Mouse (Mus musculus) 3134 (cell line): ENCODE measurements at regions not wholly inside any gene's neighbourhood (a gene's known extent, or its start where the extent isn't known, plus 50 kb on each side); places are given as distances from the start of the nearest gene placed in this dataset.

Experiments
- DNase-seq: peaks from one replicate; pipeline ENCODE4 v3.0.0-alpha.2; 2011; ENCODE audit warnings: low spot score; ENCODE audit not compliant: insufficient read length; ENCODE audit errors: extremely low read depth

DNA sequence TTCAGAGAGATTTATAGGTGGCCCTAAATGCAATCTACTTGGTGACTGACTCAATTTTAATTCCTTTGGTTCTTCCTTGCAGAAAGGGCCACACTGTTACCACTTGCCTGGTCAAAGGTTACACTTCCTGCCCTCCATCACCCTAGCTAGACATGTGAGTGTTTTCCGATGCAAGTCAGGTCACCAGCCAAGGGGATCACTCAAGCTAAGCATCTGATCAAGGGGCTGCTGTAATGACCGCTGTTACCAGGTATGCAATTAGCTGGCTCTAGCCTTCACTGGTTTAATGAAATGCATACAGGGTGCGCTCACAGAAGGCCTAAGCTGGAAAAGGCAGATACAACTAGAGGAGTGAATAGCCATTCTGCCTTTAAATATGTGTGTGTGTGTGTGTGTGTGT is 105.1 kb downstream of the Mtx2 start:
- no peak for DNase-seq

GRCm38 (mm10) chr2:74933190-74933589 is 107.6 kb downstream of the Mtx2 start:
- DNase-seq: no peak

DNA sequence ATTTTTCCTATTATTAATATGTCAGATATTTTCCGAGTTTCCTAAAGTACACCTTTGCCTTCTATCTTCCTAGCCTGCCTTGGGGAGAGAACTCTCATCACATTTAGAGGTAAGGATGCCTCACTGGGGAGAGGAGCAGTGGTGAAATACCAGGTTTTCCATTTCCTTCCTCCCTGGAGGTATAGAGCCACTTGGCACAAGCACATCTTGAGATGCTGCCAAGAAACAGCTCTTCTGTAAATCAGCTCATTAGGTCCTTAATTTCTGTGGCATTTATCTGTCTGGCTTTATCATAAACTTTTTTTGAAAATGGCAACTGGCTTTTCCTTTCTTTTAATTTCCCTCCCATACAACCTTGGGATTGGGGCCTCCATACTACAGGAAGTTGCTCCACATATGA is 108.2 kb downstream of the Mtx2 start:
- DNase-seq: no peak

DNA sequence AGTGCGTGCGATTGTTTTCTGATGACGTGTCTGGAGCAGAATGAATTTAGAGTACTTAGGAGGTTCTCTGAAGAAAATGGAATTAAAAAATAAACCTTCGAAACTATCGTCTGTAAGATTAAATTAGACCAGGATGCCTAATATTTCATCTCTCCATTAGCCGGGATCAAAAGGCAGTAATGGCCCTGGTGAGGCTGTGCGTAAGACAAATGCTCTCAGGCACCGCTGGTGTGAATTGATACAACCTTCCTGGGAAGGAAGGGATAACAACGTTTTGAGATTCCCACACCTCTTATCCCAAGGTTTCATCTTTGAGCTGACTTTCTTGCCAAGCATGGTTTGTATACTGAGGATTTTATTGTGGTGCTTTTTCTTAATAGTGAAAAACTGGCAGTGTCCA is 113.1 kb downstream of the Mtx2 start:
- no peak for DNase-seq

DNA sequence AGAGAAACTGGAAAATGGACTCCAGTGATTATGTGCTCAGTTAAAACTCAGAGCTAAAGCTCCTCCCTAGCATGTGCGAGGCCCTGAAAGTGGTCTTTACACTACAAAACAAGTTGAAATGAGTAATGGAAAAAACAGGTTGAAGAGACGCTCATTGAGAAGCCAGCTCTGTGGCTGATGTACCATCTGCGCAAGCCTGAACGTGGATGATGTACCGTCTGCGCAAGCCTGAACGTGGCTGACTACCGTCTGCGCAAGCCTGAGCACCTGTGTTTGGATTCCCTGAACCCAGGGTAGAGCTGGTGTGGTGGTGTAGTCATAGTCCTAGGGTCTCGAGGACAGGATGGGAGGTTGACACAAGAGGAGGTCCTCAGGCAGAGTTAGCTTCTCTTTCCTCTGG is 116.4 kb downstream of the Mtx2 start:
- DNase-seq: no peak

DNA sequence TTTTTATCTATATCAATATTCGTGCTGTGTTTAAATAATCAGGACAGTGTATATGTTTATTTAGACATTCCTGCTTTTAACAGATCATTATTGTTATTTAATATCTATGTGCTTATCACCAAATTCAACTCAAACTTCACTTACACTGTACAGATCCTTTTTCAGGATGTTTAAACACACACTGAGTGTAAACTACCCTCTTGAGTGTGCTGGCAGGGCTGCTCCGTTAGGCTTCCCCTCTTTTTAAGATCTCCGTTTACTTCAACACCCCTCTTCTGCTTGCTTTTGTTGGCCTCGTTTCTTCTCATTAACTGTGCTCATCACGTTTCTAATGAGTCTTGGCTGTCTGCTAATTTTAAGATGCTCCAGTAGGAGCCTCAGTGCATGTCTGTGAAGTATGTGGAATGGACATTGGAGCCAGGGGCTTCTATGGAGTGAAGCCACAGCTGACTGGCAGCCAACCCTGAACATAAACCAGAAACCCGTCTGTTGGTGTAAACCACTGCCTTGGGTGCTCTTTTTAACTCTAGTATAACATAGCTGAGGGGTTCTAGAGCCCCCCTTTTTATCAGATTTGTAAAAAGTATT is 117.1 kb downstream of the Mtx2 start:
- no peak for DNase-seq

- no peak for DNase-seq
Observed at GRCm38 (mm10) chr2:74945185-74945749, 119.7 kb downstream of the Mtx2 start.

- no peak for DNase-seq
Observed at GRCm38 (mm10) chr2:74951401-74952260, 126.0 kb downstream of the Mtx2 start.

- no peak for DNase-seq
Observed at GRCm38 (mm10) chr2:74954101-74954500, 128.5 kb downstream of the Mtx2 start.

GRCm38 (mm10) chr2:74955281-74956128 is 129.9 kb downstream of the Mtx2 start:
- no peak for DNase-seq

DNA sequence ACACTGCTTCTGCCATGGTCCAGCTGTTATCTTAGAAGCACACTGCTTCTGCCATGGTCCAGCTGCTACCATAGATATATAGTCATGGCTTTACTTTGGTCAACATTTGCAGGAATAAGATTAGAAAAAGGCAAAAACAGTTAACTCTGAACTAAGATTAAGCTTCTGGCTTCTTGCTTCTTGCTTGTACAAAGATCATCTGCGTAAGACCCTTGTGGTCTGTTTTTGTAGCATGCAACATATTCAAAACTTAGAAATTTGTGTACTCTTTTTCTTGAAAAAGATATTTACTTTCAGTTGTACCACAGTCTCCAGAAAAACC is 130.5 kb downstream of the Mtx2 start:
- no peak for DNase-seq

DNA sequence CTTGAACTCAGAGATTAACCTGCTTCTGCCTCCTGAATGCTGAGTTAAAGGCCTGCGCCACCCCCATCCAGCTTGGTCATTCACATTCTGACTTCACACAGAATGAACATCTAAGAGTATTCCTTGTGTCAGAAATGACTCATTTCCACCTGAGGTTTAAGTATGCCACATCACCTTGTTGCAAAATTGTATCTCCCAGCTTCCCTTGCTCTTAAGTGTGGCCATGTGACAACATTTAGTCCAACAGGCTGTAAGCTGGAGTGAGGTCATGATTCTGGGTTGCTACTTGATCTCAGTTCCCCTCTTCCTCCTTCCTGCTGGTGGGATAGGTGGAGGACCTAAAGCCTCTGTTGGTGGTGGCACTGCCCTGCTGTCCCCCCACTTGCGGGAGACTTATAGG is 131.0 kb downstream of the Mtx2 start:
- DNase-seq: no peak

DNA sequence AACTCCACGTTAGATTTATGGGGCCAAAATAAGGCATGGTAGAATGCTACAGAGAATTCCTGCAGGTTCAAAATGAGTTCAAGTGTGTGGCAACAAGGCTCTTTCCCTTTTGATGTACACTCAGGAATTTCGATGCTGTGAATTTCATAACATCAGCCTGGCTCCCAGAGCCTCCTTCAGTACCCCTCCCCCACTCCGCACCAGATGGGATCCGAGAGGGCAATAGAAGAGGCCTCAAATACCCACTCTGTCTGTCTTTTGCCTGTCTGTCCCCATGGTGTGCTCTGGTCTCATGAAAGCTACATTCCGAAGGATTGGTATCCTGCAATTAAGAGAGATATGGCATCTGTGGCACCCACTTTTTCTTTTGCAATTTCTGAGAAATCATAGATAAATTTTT is 134.3 kb downstream of the Mtx2 start:
- no peak for DNase-seq

DNA sequence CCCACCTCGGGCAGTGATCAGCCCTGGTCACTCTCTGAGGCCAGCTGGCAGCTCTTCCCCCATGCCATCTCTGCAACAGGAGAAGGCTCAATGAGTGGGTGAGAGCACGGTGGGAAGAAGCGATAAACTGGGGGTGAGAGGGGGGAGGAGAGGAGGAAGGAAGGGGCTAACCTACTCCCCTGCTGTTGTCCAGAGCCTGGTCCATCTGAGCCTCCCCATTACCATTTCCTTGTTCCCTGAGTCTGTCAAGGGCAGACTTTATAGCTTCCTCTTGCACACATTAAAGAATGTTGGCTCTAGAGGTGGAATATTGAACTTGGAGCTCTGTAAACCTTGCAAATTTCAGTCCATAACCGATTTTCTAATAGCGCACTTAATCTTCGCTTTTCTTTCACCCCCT is 136.8 kb downstream of the Mtx2 start:
- no peak for DNase-seq

- DNase-seq: peak; percentile 4
Observed at GRCm38 (mm10) chr2:74964360-74964759, 138.8 kb downstream of the Mtx2 start.

DNA sequence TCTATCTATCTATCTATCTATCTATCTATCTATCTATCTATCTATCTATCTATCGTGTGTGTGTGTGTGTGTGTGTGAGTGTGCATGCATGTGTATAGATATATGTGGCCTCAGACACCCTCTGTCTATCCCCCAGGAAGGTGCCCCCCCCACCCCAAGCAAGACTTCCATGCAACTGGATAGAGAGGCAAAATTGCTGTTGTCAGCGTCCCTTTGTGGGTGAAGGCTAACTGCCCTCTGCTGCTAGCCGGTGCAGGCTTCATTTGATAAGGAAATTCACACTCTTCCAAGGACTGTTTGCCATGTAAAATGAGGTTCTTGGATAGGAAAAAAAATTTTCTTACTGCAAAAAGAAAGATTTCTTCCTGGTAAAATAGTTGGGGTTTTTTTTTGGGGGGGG is 139.4 kb downstream of the Mtx2 start:
- no peak for DNase-seq

GRCm38 (mm10) chr2:74965384-74966060 is 139.9 kb downstream of the Mtx2 start:
- DNase-seq: no peak

GRCm38 (mm10) chr2:74970611-74971265 is 145.1 kb downstream of the Mtx2 start:
- no peak for DNase-seq

DNA sequence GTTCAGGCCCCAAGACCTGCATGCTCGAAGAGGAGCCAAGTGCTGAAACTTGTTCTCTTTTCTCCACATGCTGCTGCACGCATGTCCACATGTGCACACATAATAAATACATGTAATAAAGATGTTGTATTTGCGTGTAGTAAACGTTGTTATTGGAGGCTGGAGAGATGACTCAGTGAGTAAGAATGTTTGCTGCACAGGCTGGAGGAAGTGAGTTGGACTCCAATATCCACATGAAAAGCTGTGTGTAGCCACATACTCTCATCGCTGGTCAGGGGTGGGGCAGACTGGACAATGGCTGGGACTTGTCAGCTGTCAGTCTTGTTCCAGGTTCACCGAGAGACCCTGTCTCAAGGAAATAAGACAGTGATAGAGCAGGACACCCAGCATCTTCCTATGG is 147.8 kb downstream of the Mtx2 start:
- peak; percentile 45 for DNase-seq

DNA sequence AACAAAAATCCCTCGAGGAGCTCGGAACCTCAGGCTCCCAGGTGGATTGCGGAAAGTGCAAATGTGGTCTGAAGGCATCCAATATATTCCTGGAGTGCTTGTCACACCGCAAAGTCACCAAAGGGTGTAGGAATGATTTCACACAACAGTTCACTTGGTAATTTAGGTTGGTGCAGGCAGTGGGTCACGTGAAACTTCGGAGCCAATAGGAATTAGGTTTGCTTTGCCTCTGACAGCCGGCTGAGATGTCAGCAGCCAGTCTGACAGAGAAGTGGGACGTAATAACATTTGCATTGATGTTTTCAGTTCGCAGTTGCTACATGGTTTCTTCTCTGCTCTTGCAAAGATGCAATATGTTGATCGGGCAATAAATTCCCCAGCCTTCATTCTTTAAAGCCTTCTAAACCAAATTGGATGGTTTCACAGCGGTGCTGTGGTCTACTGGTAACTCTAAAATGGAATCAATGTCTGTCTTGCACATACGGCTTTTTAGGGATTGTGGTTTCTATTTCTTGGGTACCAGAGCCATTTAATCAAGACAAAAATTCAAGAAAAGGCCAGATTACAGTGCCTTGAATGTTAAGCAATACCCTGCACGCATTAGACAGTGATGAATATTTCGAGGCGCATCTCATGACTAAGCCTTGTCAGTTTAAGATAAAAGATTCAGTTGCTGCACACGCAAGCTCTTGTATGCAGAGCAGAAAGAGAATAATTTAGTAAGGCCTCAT is 149.2 kb downstream of the Mtx2 start:
- DNase-seq: no peak
